8 mouse cellular contexts compared by ENCODE assay signal in genomic region chr12:112587125-112588124, GRCm38 (mm10). TPM values are rescaled to one million over a fixed set of nuclear protein-coding genes. Genes with fewer than 3 reads are reported as not detected.
DNase-seq lines count a peak whose midpoint lies in the region; ATAC-seq and TF ChIP-seq lines count a peak whose summit lies in the region.

No protein-coding gene starts in this region.

- 75% methylated on average over 14 of the region's 14 CpGs for WGBS in hindbrain, postnatal 0 days

- no peaks in the 10 kb centered on the region for H3K36me3 ChIP-seq in hindbrain, postnatal 0 days (ENCODE audit: insufficient read depth, low read length)

- no peak overlapping the region for H3K9ac ChIP-seq in hindbrain, postnatal 0 days (replicated peaks; ENCODE audit: low read length)

- no peaks in the 10 kb centered on the region for H3K9me3 ChIP-seq in hindbrain, postnatal 0 days (ENCODE audit: low read length)

- peaks cover 9% of the 10 kb centered on the region; the same call in 1 of the 2 replicates for H3K27me3 ChIP-seq in hindbrain, postnatal 0 days (ENCODE audit: insufficient read depth, low read length)

- no peak for ATAC-seq in cerebellum, adult (ENCODE audit: insufficient number of reproducible peaks, low FRiP score, low TSS enrichment)
- ATAC-seq in hindbrain, postnatal 0 days, result no peak

- peak; percentile 64 for DNase-seq in cerebellum, adult 11-12 months
- DNase-seq in thymus, postnatal 25 days, result peak; percentile 24
- no peak for DNase-seq in thymus, postnatal 14 days
- DNase-seq in hindbrain, postnatal 0 days (ENCODE audit: low spot score), result peak; percentile 28
- peak; percentile 73 for DNase-seq in yolk sac, embryonic 10.5 days (ENCODE audit: low spot score)
- DNase-seq in left cerebral cortex, adult 11 months (ENCODE audit: low spot score), result no peak
- DNase-seq in adrenal gland, adult 2 months, result no peak

- H3K4me3 ChIP-seq in hindbrain, postnatal 0 days (ENCODE audit: low read length), result no peak overlapping the region

- no peak for TF ChIP-seq CTCF in hindbrain, postnatal 0 days (IDR thresholded peaks at IDR 0.05; ENCODE audit: low read depth)

- H3K4me2 ChIP-seq in hindbrain, postnatal 0 days (ENCODE audit: low read depth, low read length), result no peak overlapping the region

- 0 out of 2 replicates have a peak, but pooled peaks cover 4% of the 10 kb centered on the region for H3K4me1 ChIP-seq in hindbrain, postnatal 0 days (ENCODE audit: insufficient read depth, low read length)

- no peak overlapping the region for H3K27ac ChIP-seq in hindbrain, postnatal 0 days

RNA-seq across cellular contexts. Expression of gene Inf2, which starts 1.2 kb away (rescaled TPM):
- 5.9 and 6.3 TPM in 2 replicates for total RNA-seq in hindbrain, postnatal 0 days (2014; rRNA removed)
- 0.96 and 1.4 TPM in 2 replicates for polyA plus RNA-seq in hindbrain, postnatal 0 days (2015; fragmentation: Nextera tagmentation; extraction: Ambion mirVana)
- total RNA-seq in adrenal gland, adult 2 months (2021), result 10 to 100 TPM; 20.7 to 40.6 TPM
- 45.0 and 47.9 TPM in 2 replicates for polyA plus RNA-seq in adrenal gland, adult 2 months (2012; rRNA removed)

RNA-seq across cellular contexts. Expression of gene Adssl1, which starts 32.4 kb away (rescaled TPM):
- 2.6 and 7.5 TPM in 2 replicates for total RNA-seq in hindbrain, postnatal 0 days (2014; rRNA removed)
- 8.4 and 9.2 TPM in 2 replicates for polyA plus RNA-seq in hindbrain, postnatal 0 days (2015; fragmentation: Nextera tagmentation; extraction: Ambion mirVana)
- 10 to 100 TPM; 10.7 to 39.1 TPM for total RNA-seq in adrenal gland, adult 2 months (2021)
- 10.6 and 11.0 TPM in 2 replicates for polyA plus RNA-seq in adrenal gland, adult 2 months (2012; rRNA removed)

RNA-seq across cellular contexts. Expression of gene Siva1, which starts 57.1 kb away (rescaled TPM):
- total RNA-seq in hindbrain, postnatal 0 days (2014; rRNA removed), result 24.1 and 34.8 TPM in 2 replicates
- 59.3 and 62.2 TPM in 2 replicates for polyA plus RNA-seq in hindbrain, postnatal 0 days (2015; fragmentation: Nextera tagmentation; extraction: Ambion mirVana)
- total RNA-seq in adrenal gland, adult 2 months (2021), result 10 to 100 TPM; 23.6 to 53.6 TPM
- polyA plus RNA-seq in adrenal gland, adult 2 months (2012; rRNA removed), result 49.1 and 67.3 TPM in 2 replicates

Comparison
In these comparisons a context has a peak if more than half of its experiments do, and no peak if none do; other contexts are left out.
1. DNase-seq: peak in cerebellum, adult 11-12 months (single experiment), thymus, postnatal 25 days (single experiment), hindbrain, postnatal 0 days (single experiment) and yolk sac, embryonic 10.5 days (single experiment); none in thymus, postnatal 14 days (single experiment), left cerebral cortex, adult 11 months (single experiment) and adrenal gland, adult 2 months (single experiment).